Mouse (Mus musculus): Measurements from ENCODE around the gene Scyl2.
"Not testable (repeated sequence)": the region's sequence is repeated elsewhere in the genome, so short reads cannot be mapped to it uniquely, and the experiment has no call there.

Gene Scyl2

GRCm38 (mm10) chr10:89686139-89686808, at the start of gene Scyl2:
Gene Scyl2 (minus strand): TSS chr10:89686285.
- peak; percentile 94 for DNase-seq (ENCODE audit: low read depth, low spot score)

- DNase-seq (ENCODE audit: low read depth, low spot score): peak; percentile 96
These were observed 46.1 kb upstream of the Scyl2 start, which contains the start of gene Actr6 for GRCm38 (mm10) chr10:89732001-89732794. Gene Actr6 (minus strand): TSS chr10:89732295.

DNA sequence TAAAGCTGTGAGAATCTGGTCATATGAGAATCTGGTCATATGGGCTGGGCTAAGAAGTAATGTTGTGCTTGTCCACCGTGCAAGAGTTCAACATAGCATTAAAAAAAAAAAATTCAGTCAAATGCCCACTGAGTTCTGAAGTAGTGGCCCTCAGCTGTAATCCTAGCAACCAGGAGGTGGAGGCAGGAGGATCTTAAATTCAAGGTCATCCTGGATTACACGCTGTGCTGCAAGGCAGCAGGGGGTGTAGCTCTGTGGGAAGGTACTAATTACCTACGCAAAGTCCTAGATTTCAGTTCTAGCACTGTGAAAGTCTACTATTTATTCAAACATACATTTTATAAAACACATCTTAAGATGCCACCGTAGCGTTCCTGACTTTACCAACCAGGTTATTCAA, 45.3 kb upstream of the Scyl2 start:
- peak; percentile 53 for DNase-seq (ENCODE audit: low read depth, low spot score)

DNA sequence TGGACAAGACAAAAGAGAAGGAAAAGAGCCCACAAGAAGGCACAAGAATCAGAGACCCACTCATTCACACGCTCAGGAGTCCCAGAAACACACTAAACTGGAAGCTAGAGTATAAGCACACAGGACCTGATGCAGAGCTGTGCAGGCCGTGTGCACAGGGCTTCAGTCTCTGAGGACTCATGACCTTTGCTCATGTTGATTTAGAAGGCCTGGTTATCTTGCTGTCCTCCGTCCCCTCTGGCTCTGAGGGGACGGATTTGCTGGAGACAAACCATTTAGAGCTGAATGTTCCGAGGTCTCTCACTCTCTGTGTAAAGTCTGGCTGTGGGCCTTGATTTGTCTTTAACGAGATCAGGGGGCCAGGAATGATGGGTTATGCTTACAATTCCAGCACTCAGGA, 44.3 kb upstream of the Scyl2 start:
- no peak for DNase-seq (ENCODE audit: low read depth, low spot score)

- DNase-seq (ENCODE audit: low read depth, low spot score): no peak
These were observed 36.4 kb upstream of the Scyl2 start for GRCm38 (mm10) chr10:89722247-89723195.

- no peak for DNase-seq (ENCODE audit: low read depth, low spot score)
These were observed 34.7 kb upstream of the Scyl2 start for GRCm38 (mm10) chr10:89720796-89721195.

DNA sequence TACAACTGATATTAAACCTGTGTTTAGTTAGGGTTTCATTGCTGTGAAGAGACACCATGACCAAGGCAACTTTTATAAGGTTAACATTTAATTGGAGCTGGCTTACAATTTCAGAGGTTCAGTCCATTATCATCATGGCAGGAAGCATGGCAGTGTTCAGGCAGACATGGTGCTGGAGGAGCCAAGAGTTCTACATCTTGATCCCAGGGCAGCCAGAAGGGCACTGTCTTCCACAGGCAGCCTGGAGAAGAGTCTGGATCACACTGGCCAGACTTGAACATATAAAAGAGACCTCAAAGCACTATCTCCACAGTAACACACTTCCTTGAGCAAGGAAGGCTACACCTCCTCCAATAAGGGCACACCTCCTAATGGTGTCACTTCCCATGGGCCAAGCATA, 34.2 kb upstream of the Scyl2 start:
- DNase-seq (ENCODE audit: low read depth, low spot score): no peak

- DNase-seq (ENCODE audit: low read depth, low spot score): peak; percentile 25
These were observed 28.8 kb upstream of the Scyl2 start for GRCm38 (mm10) chr10:89714910-89715309.

DNA sequence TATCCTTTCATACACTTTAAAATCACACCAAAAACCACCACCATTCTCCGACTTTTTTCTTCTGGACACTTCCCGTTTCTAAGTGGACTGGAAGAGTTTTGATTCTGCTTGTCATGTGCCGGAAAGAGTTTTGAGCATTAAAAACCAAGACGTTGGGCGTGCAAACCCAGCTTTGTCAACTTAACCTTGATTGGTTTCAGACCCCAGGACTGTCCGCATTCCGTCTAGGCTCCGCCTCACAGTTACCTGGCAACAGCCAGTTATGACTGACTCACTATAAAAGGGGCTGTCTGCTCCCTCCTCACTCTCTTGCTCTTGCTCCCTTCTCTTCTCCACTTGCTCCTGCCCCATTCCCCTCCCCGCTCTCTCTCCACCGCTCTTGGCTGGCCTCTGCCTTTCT, 22.6 kb upstream of the Scyl2 start:
- peak; percentile 57 for DNase-seq (ENCODE audit: low read depth, low spot score)

DNA sequence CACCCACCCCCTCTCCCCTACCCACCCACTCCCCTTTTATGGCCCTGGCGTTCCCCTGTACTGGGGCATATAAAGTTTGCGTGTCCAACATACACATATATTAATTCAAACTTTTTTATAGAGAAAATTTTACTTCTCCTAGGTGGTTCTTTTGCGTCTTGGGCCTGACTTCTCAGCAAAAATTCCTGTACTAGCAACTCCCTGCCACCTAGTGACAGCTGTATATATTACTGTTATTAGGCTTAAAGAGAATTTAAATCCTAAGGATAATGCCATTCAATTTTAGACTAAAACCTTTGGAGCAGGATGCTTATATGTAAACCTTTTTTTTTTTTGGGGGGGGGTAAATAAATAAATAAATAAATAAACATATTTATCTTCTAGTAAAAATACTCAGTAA, 21.3 kb upstream of the Scyl2 start:
- no peak for DNase-seq (ENCODE audit: low read depth, low spot score)

- DNase-seq (ENCODE audit: low read depth, low spot score): peak; percentile 44
These were observed 17.0 kb upstream of the Scyl2 start for GRCm38 (mm10) chr10:89703042-89703441.

- DNase-seq (ENCODE audit: low read depth, low spot score): no peak
These were observed 11.9 kb upstream of the Scyl2 start for GRCm38 (mm10) chr10:89697956-89698355.

DNA sequence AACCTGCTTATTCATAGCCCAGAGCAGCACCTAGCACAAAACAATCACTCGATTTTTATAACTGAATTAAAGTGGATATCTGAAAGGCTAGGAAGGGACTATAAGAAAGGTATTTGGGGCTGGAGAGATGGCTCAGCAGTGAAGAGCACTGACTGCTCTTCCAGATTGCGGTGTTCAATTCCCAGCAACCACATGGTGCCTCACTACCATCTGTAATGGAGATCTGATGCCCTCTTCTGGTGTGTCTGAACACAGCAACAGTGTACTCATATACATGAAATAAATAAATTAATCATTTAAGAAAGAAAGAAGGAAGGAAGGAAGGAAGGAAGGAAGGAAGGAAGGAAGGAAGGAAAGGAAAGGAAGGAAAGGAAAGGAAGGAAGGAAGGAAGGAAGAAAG, 10.2 kb upstream of the Scyl2 start:
- not testable (repeated sequence) for DNase-seq (ENCODE audit: low read depth, low spot score)

DNA sequence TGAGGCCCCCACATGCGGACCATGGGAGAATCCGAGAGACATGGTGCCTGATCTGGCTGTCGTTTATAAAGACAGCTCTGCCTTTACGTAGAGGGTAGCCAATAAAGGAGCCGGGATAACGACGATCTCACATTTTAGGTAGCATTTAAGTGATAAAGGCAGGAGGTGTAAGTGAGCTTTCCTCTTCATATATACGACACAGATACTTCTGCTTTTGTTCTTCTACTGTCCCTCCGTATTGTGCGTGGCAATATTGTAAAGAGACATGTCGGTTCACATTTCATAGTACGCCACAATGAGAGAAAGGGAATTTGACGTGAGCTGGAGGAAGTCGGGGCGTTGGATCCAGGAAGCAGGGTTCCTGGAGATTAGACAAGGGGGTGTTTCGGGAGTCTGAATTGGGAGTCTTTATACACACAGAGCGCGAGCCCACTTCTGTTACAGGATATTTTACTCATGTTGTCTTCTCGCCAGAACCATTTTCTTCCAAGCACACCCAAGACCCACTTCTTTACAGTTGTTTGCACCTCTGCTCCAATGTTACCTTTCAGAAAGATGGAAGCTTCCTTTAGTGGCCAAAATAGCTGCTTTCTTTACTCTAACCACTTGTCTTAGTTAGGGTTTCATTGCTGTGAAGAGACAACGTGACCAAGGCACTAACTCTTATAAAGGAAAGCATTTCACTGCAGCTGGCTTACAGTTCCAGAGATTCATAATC, 9.3 kb upstream of the Scyl2 start:
- no peak for DNase-seq (ENCODE audit: low read depth, low spot score)

GRCm38 (mm10) chr10:89690021-89690420, 3.9 kb upstream of the Scyl2 start:
- DNase-seq (ENCODE audit: low read depth, low spot score): no peak

DNA sequence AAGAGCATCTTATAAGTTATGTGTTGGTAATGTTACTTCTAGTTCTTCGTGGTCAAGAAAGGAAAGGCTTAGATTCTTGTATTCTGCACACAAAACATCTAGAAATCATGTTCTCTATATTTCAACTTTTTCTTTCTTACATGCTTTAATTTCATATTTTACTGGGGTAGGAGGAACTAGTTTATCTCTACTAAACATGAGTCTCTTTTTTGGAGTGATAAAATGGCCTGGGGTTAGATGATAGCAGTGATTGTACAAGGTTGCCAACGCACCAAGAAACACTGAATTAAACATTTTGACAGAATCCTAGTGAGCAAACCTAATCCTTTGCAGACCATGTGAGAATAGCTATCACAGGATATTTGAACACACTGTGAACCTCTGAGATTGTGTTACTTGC, 1.4 kb upstream of the Scyl2 start:
- no peak for DNase-seq (ENCODE audit: low read depth, low spot score)

- peak; percentile 23 for DNase-seq (ENCODE audit: low read depth, low spot score)
These were observed 520 bp downstream of the Scyl2 start for GRCm38 (mm10) chr10:89685391-89686138.

- DNase-seq (ENCODE audit: low read depth, low spot score): peak; percentile 50
These were observed 3.1 kb downstream of the Scyl2 start for GRCm38 (mm10) chr10:89682961-89683360.

GRCm38 (mm10) chr10:89682157-89682556, 3.9 kb downstream of the Scyl2 start:
- DNase-seq (ENCODE audit: low read depth, low spot score): no peak

DNA sequence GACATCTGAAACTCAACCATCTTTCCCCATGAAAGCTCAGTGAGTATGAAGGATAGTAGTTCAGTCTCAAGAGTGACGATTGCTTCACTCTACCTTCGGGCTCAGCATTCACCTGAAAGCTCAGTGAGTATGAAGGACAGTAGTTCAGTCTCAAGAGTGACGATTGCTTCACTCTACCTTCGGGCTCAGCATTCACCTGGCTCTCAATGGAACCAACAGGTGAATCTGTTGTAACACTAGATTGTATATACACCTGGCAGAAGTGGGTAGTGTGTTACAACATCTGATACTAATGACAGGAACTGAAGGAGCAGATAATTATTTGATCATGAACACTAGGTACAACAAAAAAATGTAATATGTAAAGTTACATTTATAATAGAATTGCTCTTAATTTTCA, 4.4 kb downstream of the Scyl2 start:
- no peak for DNase-seq (ENCODE audit: low read depth, low spot score)

GRCm38 (mm10) chr10:89680517-89680916, 5.6 kb downstream of the Scyl2 start:
- no peak for DNase-seq (ENCODE audit: low read depth, low spot score)

All from R1 (cell line).